Comparison of ENCODE assay signal across 9 mouse cellular contexts in the genomic region with DNA sequence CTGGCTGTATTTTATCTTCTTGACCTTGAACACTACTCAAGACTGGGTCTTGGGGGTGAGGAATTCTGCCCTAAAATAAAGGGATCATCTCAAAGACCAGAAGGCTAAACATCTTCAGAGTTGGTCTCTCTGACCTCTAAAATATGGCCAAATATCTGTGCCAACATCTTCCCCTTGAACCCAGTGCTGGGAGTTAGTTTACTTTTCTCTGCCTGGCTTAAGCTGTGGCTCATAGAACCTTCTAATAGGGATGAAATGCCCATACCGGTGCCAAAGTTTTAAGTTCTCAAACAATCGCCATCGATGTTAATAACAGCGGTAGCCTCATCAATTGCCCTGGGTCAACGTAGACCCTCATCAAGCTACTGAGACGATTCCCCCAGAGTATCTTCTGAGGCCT. TPM values are rescaled to one million over a fixed set of nuclear protein-coding genes. Genes with fewer than 3 reads are reported as not detected.
A peak's percentile ranks its signal among the peaks of the same experiment; 100 is the strongest.
DNase-seq lines count a peak whose midpoint lies in the region; ATAC-seq and TF ChIP-seq lines count a peak whose summit lies in the region.
"Had no signal": no experiment of that assay in that cellular context is flagged by ENCODE, and none has a peak within 500 bp of the region (broad histone marks: within the 10 kb centered on the region; RNA-seq: fewer than 3 reads in every experiment).

No protein-coding gene starts in this region.

- H3K4me3 ChIP-seq in erythroblast, embryonic 14.5 days (replicated peaks): peak overlapping the region; percentile 48
- H3K4me3 ChIP-seq in spleen, adult 2 months (ENCODE audit: extremely low read depth, insufficient read depth, insufficient read length): peak overlapping the region; percentile 49; the same call in 1 of the 2 replicates
- peak overlapping the region; percentile 59 for H3K4me3 ChIP-seq in liver, embryonic 13.5 days (replicated peaks)

- no peaks in the 10 kb centered on the region for H3K36me3 ChIP-seq in erythroblast, embryonic 14.5 days (ENCODE audit: control insufficient read depth)
- H3K36me3 ChIP-seq in spleen, adult 2 months (ENCODE audit: control insufficient read depth, insufficient read depth, low read length): no peaks in the 10 kb centered on the region; the same call in 1 of the 2 replicates
- no peaks in the 10 kb centered on the region for H3K36me3 ChIP-seq in liver, embryonic 13.5 days

- H3K4me1 ChIP-seq in erythroblast, embryonic 14.5 days (ENCODE audit: control insufficient read depth): peaks cover 10% of the 10 kb centered on the region
- H3K4me1 ChIP-seq in spleen, adult 2 months (ENCODE audit: control insufficient read depth, insufficient read depth, insufficient read length): no peaks in the 10 kb centered on the region; the same call in 1 of the 2 replicates
- H3K4me1 ChIP-seq in liver, embryonic 13.5 days (replicated peaks): peaks cover 14% of the 10 kb centered on the region

- no peak overlapping the region for H3K27ac ChIP-seq in spleen, adult 2 months (ENCODE audit: insufficient read depth, low read length)
- no peak overlapping the region for H3K27ac ChIP-seq in liver, embryonic 13.5 days

- no peak for ATAC-seq in erythroblast, adult 5-6 weeks (replicated peaks; ENCODE audit: low FRiP score, poor library complexity, severe bottlenecking)
- no peak for ATAC-seq in liver, embryonic 13.5 days (ENCODE audit: low read depth)

- H3K4me2 ChIP-seq in liver, embryonic 13.5 days: peak overlapping the region; percentile 80

- TF ChIP-seq CTCF in spleen, adult 2 months (IDR thresholded peaks at IDR 0.05; ENCODE audit: extremely low read depth, insufficient read depth, insufficient read length, insufficient replicate concordance): no peak

- no peak for TF ChIP-seq POLR2A in spleen, adult 2 months (IDR thresholded peaks at IDR 0.05; ENCODE audit: low read depth, low read length)

- no peaks in the 10 kb centered on the region; the same call in 1 of the 2 replicates for H3K9me3 ChIP-seq in erythroblast, embryonic 14.5 days (ENCODE audit: control insufficient read depth, low read length)
- H3K9me3 ChIP-seq in liver, embryonic 13.5 days (replicated peaks): no peaks in the 10 kb centered on the region

- peak overlapping the region; percentile 41 for H3K9ac ChIP-seq in liver, embryonic 13.5 days

- DNase-seq in spleen, adult 2 months (ENCODE audit: low read depth in 1 of 2, low spot score in 2 of 2): no peak
- no peak for DNase-seq in spleen, adult 18-20 months
- DNase-seq in liver, embryonic 13.5 days: no peak
- DNase-seq in embryo, embryonic 10.5 days (ENCODE audit: low spot score): no peak
- DNase-seq in frontal cortex, adult 2 months (ENCODE audit: extremely low spot score in 1 of 2, low spot score in 1 of 2): no peak
- DNase-seq in ovary, postnatal 14 days (ENCODE audit: low spot score): no peak
- DNase-seq: thymus, adult 18-20 months had no signal

- peaks cover 75% of the 10 kb centered on the region for H3K27me3 ChIP-seq in erythroblast, embryonic 14.5 days (ENCODE audit: control insufficient read depth)
- H3K27me3 ChIP-seq in spleen, adult 2 months (ENCODE audit: control insufficient read depth, insufficient read depth, low read length): peaks cover 13% of the 10 kb centered on the region
- H3K27me3 ChIP-seq in liver, embryonic 13.5 days: peaks cover 67% of the 10 kb centered on the region

- WGBS in spleen, adult 2 months: 8% methylated on average over 6 of the region's 6 CpGs
- 6% methylated on average over 6 of the region's 6 CpGs for WGBS in liver, embryonic 13.5 days (ENCODE audit: insufficient replicate concordance)

RNA-seq across cellular contexts. Expression of a gene that starts 0.4 kb away (rescaled TPM):
- not detected in 2 replicates for polyA plus RNA-seq in erythroblast, embryonic 14.5 days (2012)
- not detected in 2 replicates for total RNA-seq in erythroblast, adult 5-6 weeks (2015; ENCODE audit: low replicate concordance)
- not detected in 2 replicates for total RNA-seq in erythroblast, adult 5-6 weeks (2017; ENCODE audit: low replicate concordance)
- polyA plus RNA-seq in spleen, adult 2 months (2012; rRNA removed): 0.76 and 1.1 TPM in 2 replicates
- 0.03 and 0.22 TPM in 2 replicates for polyA plus RNA-seq in liver, embryonic 13.5 days (2015; fragmentation: Nextera tagmentation; extraction: Ambion mirVana)
- 130 and 142 TPM in 2 replicates for polyA plus RNA-seq in frontal cortex, adult 2 months (2012; rRNA removed)

RNA-seq across cellular contexts. Expression of a gene that starts 27.6 kb away (rescaled TPM):
- polyA plus RNA-seq in erythroblast, embryonic 14.5 days (2012): 0.09 and 0.19 TPM in 2 replicates
- 0.77 TPM in 1 of 2 replicates, not detected in the other for total RNA-seq in erythroblast, adult 5-6 weeks (2015; ENCODE audit: low replicate concordance)
- total RNA-seq in erythroblast, adult 5-6 weeks (2017; ENCODE audit: low replicate concordance): 4.1 TPM in 1 of 2 replicates, not detected in the other
- polyA plus RNA-seq in spleen, adult 2 months (2012; rRNA removed): 8.9 and 10.6 TPM in 2 replicates
- 0.81 and 1.0 TPM in 2 replicates for polyA plus RNA-seq in liver, embryonic 13.5 days (2015; fragmentation: Nextera tagmentation; extraction: Ambion mirVana)
- polyA plus RNA-seq in frontal cortex, adult 2 months (2012; rRNA removed): 140 and 156 TPM in 2 replicates

RNA-seq across cellular contexts. Expression of a gene that starts 31.5 kb away (rescaled TPM):
- polyA plus RNA-seq in erythroblast, embryonic 14.5 days (2012): 4.5 and 4.9 TPM in 2 replicates
- 9.2 and 11.5 TPM in 2 replicates for total RNA-seq in erythroblast, adult 5-6 weeks (2015; ENCODE audit: low replicate concordance)
- 4.4 and 5.6 TPM in 2 replicates for total RNA-seq in erythroblast, adult 5-6 weeks (2017; ENCODE audit: low replicate concordance)
- polyA plus RNA-seq in spleen, adult 2 months (2012; rRNA removed): 36.2 and 44.3 TPM in 2 replicates
- polyA plus RNA-seq in liver, embryonic 13.5 days (2015; fragmentation: Nextera tagmentation; extraction: Ambion mirVana): 1.8 and 1.9 TPM in 2 replicates
- polyA plus RNA-seq in frontal cortex, adult 2 months (2012; rRNA removed): 196 and 197 TPM in 2 replicates

RNA-seq across cellular contexts. Expression of a gene that starts 53.1 kb away (rescaled TPM):
- polyA plus RNA-seq in erythroblast, embryonic 14.5 days (2012): 0.01 TPM in 2 replicates
- total RNA-seq in erythroblast, adult 5-6 weeks (2015; ENCODE audit: low replicate concordance): 2.9 TPM in 1 of 2 replicates, not detected in the other
- 0.14 and 2.5 TPM in 2 replicates for total RNA-seq in erythroblast, adult 5-6 weeks (2017; ENCODE audit: low replicate concordance)
- polyA plus RNA-seq in spleen, adult 2 months (2012; rRNA removed): 4.1 and 6.5 TPM in 2 replicates
- polyA plus RNA-seq in liver, embryonic 13.5 days (2015; fragmentation: Nextera tagmentation; extraction: Ambion mirVana): 3.4 and 3.8 TPM in 2 replicates
- polyA plus RNA-seq in frontal cortex, adult 2 months (2012; rRNA removed): 0.48 and 0.66 TPM in 2 replicates

RNA-seq across cellular contexts. Expression of a gene that starts 53.9 kb away (rescaled TPM):
- 1.3 and 2.4 TPM in 2 replicates for polyA plus RNA-seq in erythroblast, embryonic 14.5 days (2012)
- total RNA-seq in erythroblast, adult 5-6 weeks (2015; ENCODE audit: low replicate concordance): not detected in 2 replicates
- total RNA-seq in erythroblast, adult 5-6 weeks (2017; ENCODE audit: low replicate concordance): not detected in 2 replicates
- 16.6 and 18.7 TPM in 2 replicates for polyA plus RNA-seq in spleen, adult 2 months (2012; rRNA removed)
- polyA plus RNA-seq in liver, embryonic 13.5 days (2015; fragmentation: Nextera tagmentation; extraction: Ambion mirVana): 5.1 and 5.5 TPM in 2 replicates
- polyA plus RNA-seq in frontal cortex, adult 2 months (2012; rRNA removed): 7.5 and 8.6 TPM in 2 replicates

Comparison
In these comparisons a context has a peak if more than half of its experiments do, and no peak if none do; other contexts are left out.
1. RNA of a gene that starts 0.4 kb away (polyA plus RNA-seq): 130 to 142 TPM in frontal cortex, adult 2 months; 0.76 to 1.1 TPM in spleen, adult 2 months, 0.03 to 0.22 TPM in liver, embryonic 13.5 days and not detected in erythroblast, embryonic 14.5 days; every median in the first group is over 10 times any median in the second.
2. RNA of a gene that starts 27.6 kb away (polyA plus RNA-seq): 140 to 156 TPM in frontal cortex, adult 2 months; 8.9 to 10.6 TPM in spleen, adult 2 months, 0.81 to 1.0 TPM in liver, embryonic 13.5 days and 0.09 to 0.19 TPM in erythroblast, embryonic 14.5 days; every median in the first group is over 10 times any median in the second.
3. Peak in every context shown above with its lines, with median percentiles within 50 percentile points of each other: H3K4me3 ChIP-seq.